ENCODE assay signal across 8 mouse cellular contexts in the genomic region with DNA sequence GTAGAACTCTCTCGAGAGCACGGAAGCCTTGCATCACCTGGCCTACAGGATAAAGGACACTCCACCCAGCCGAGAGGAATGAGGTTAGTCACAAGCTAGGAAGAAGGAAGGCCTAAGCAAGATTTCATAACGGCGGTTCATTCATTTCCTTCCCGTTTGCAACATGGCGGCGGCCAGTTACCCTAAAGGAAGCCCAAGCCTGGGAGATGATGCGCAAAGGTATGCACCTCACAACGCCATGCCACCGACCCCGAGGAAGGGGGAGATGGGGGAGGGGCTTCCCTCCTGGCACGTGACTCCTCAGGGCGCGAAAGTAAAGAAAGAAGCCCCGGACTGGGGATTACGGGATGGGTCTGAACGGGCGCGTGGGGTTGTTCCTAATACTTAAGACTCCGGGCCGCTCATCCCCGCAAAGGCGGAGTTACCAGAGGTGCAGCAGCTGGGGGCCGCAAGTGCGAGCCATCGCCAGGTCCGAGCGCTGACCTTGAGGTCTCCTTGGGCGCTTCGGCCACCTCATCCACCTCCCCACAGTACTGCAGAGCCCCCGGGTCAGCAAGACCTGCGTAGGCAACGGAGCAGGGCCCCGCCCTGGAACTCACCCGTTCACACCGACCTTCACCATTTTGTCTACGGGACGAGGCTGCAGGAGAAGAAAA. TPM values are rescaled to one million over a fixed set of nuclear protein-coding genes. Genes with fewer than 3 reads are reported as not detected.
A peak's percentile ranks its signal among the peaks of the same experiment; 100 is the strongest.
DNase-seq lines count a peak whose midpoint lies in the region; ATAC-seq lines count a peak whose summit lies in the region.

No protein-coding gene starts in this region.

- H3K27me3 ChIP-seq in embryonic facial prominence, embryonic 14.5 days (replicated peaks; ENCODE audit: control insufficient read depth, insufficient read depth, low read length): no peaks in the 10 kb centered on the region
- H3K27me3 ChIP-seq in heart, embryonic 15.5 days: no peaks in the 10 kb centered on the region

- H3K9me3 ChIP-seq in embryonic facial prominence, embryonic 14.5 days (ENCODE audit: control insufficient read depth, low read length): no peaks in the 10 kb centered on the region
- no peaks in the 10 kb centered on the region for H3K9me3 ChIP-seq in heart, embryonic 15.5 days (replicated peaks)

- peak overlapping the region; percentile 95 for H3K9ac ChIP-seq in embryonic facial prominence, embryonic 14.5 days (ENCODE audit: low read depth, low read length)
- peak overlapping the region; percentile 94 for H3K9ac ChIP-seq in heart, embryonic 15.5 days

- WGBS in embryonic facial prominence, embryonic 14.5 days: under 1% methylated on average over 25 of the region's 39 CpGs
- WGBS in heart, embryonic 15.5 days: 0% methylated on average over 39 of the region's 39 CpGs

- no peak; the same call in 1 of the 2 replicates for ATAC-seq in embryonic facial prominence, embryonic 14.5 days (ENCODE audit: low read depth)
- ATAC-seq in heart, embryonic 15.5 days (replicated peaks; ENCODE audit: insufficient number of reproducible peaks, insufficient read depth, low FRiP score, low read depth): no peak

- H3K36me3 ChIP-seq in embryonic facial prominence, embryonic 14.5 days (ENCODE audit: control insufficient read depth, insufficient read depth, low read length): peaks cover 66% of the 10 kb centered on the region
- peaks cover 39% of the 10 kb centered on the region for H3K36me3 ChIP-seq in heart, embryonic 15.5 days

- peak overlapping the region; percentile 70 for H3K4me3 ChIP-seq in embryonic facial prominence, embryonic 14.5 days (ENCODE audit: low read depth, low read length)
- H3K4me3 ChIP-seq in heart, embryonic 15.5 days: peak overlapping the region; percentile 94

- peak; percentile 49 to 61 for DNase-seq in CD8-positive naive resting alpha-beta T cell, adult 2 months (ENCODE audit: low read depth in 2 of 2, low spot score in 2 of 2)
- peak; percentile 77 for DNase-seq in adrenal gland, adult 2 months
- DNase-seq in embryonic facial prominence, embryonic 14.5 days (ENCODE audit: low spot score): peak; percentile 87
- DNase-seq in kidney, postnatal 14 days: peak; percentile 75
- peak; percentile 64 for DNase-seq in lung, postnatal 10 days
- peak; percentile 80 for DNase-seq in retina, embryonic 14.5 days (ENCODE audit: low spot score)
- DNase-seq in c-Kit-positive CD71-positive TER-119-positive erythroid progenitor cells, embryonic 14.5 days (ENCODE audit: low spot score): no peak

- H3K4me1 ChIP-seq in embryonic facial prominence, embryonic 14.5 days (ENCODE audit: control insufficient read depth, insufficient read depth, low read length): peaks cover 22% of the 10 kb centered on the region
- H3K4me1 ChIP-seq in heart, embryonic 15.5 days (replicated peaks): peaks cover 56% of the 10 kb centered on the region

- peak overlapping the region; percentile 94 for H3K4me2 ChIP-seq in embryonic facial prominence, embryonic 14.5 days (ENCODE audit: low read depth, low read length)
- H3K4me2 ChIP-seq in heart, embryonic 15.5 days: peak overlapping the region; percentile 77

- H3K27ac ChIP-seq in embryonic facial prominence, embryonic 14.5 days (replicated peaks; ENCODE audit: low read depth, low read length): peak overlapping the region; percentile 91
- H3K27ac ChIP-seq in heart, embryonic 15.5 days: peak overlapping the region; percentile 97

RNA-seq across cellular contexts. Expression of a gene that starts 1.5 kb away (rescaled TPM):
- 1,000 to 10,000 TPM; 2,613 to 2,674 TPM for total RNA-seq in adrenal gland, adult 2 months (2021)
- 2,736 and 3,470 TPM in 2 replicates for polyA plus RNA-seq in adrenal gland, adult 2 months (2012; rRNA removed)
- polyA plus RNA-seq in embryonic facial prominence, embryonic 14.5 days (2014; fragmentation: Nextera tagmentation; extraction: Ambion mirVana): 1,831 and 1,850 TPM in 2 replicates
- polyA plus RNA-seq in heart, embryonic 15.5 days (2015; fragmentation: Nextera tagmentation; extraction: Ambion mirVana): 3,777 and 4,210 TPM in 2 replicates

RNA-seq across cellular contexts. Expression of a gene that starts 19.8 kb away (rescaled TPM):
- 10 to 100 TPM; 13.8 to 21.4 TPM for total RNA-seq in adrenal gland, adult 2 months (2021)
- polyA plus RNA-seq in adrenal gland, adult 2 months (2012; rRNA removed): 73.1 and 80.0 TPM in 2 replicates
- 37.9 and 43.7 TPM in 2 replicates for polyA plus RNA-seq in embryonic facial prominence, embryonic 14.5 days (2014; fragmentation: Nextera tagmentation; extraction: Ambion mirVana)
- 9.7 and 13.4 TPM in 2 replicates for polyA plus RNA-seq in heart, embryonic 15.5 days (2015; fragmentation: Nextera tagmentation; extraction: Ambion mirVana)

RNA-seq across cellular contexts. Expression of a gene that starts 26.7 kb away (rescaled TPM):
- total RNA-seq in adrenal gland, adult 2 months (2021): 10 to 100 TPM; 20.4 to 25.5 TPM
- polyA plus RNA-seq in adrenal gland, adult 2 months (2012; rRNA removed): 25.2 and 28.7 TPM in 2 replicates
- polyA plus RNA-seq in embryonic facial prominence, embryonic 14.5 days (2014; fragmentation: Nextera tagmentation; extraction: Ambion mirVana): 76.7 and 90.8 TPM in 2 replicates
- polyA plus RNA-seq in heart, embryonic 15.5 days (2015; fragmentation: Nextera tagmentation; extraction: Ambion mirVana): 66.1 and 93.1 TPM in 2 replicates

RNA-seq across cellular contexts. Expression of a gene that starts 26.8 kb away (rescaled TPM):
- total RNA-seq in adrenal gland, adult 2 months (2021): 100 to 1,000 TPM; 162 to 208 TPM
- 44.2 and 45.1 TPM in 2 replicates for polyA plus RNA-seq in adrenal gland, adult 2 months (2012; rRNA removed)
- polyA plus RNA-seq in embryonic facial prominence, embryonic 14.5 days (2014; fragmentation: Nextera tagmentation; extraction: Ambion mirVana): 198 and 205 TPM in 2 replicates
- polyA plus RNA-seq in heart, embryonic 15.5 days (2015; fragmentation: Nextera tagmentation; extraction: Ambion mirVana): 233 and 272 TPM in 2 replicates

RNA-seq across cellular contexts. Expression of a gene that starts 33.1 kb away (rescaled TPM):
- 10 to 100 TPM; 40.9 to 51.7 TPM for total RNA-seq in adrenal gland, adult 2 months (2021)
- polyA plus RNA-seq in adrenal gland, adult 2 months (2012; rRNA removed): 8.0 and 12.0 TPM in 2 replicates
- polyA plus RNA-seq in embryonic facial prominence, embryonic 14.5 days (2014; fragmentation: Nextera tagmentation; extraction: Ambion mirVana): 56.4 and 60.4 TPM in 2 replicates
- polyA plus RNA-seq in heart, embryonic 15.5 days (2015; fragmentation: Nextera tagmentation; extraction: Ambion mirVana): 35.0 and 43.6 TPM in 2 replicates
